ENCODE assay signal across 19 mouse cellular contexts in genomic region chr4:26353643-26354231, GRCm38 (mm10). TPM values are rescaled to one million over a fixed set of nuclear protein-coding genes. Genes with fewer than 3 reads are reported as not detected.
DNase-seq lines count a peak whose midpoint lies in the region; ATAC-seq and TF ChIP-seq lines count a peak whose summit lies in the region.
"Had no signal": no experiment of that assay in that cellular context is flagged by ENCODE, and none has a peak within 500 bp of the region (broad histone marks: within the 10 kb centered on the region; RNA-seq: fewer than 3 reads in every experiment).

No protein-coding gene starts in this region.

- no peaks in the 10 kb centered on the region for H3K9me3 ChIP-seq in liver, postnatal 0 days (ENCODE audit: low read length)
- H3K9me3 ChIP-seq: embryonic facial prominence, embryonic 13.5 days; forebrain, embryonic 12.5 days; heart, embryonic 15.5 days; hindbrain, embryonic 13.5 days had no signal

- peak; percentile 89 for ATAC-seq in common myeloid progenitor, adult 5-6 weeks (replicated peaks; ENCODE audit: low read depth, poor library complexity, severe bottlenecking)
- no peak for ATAC-seq in liver, postnatal 0 days
- ATAC-seq: hindbrain, postnatal 0 days had no signal

- H3K9ac ChIP-seq in liver, postnatal 0 days (replicated peaks) = no peak overlapping the region
- H3K9ac ChIP-seq: embryonic facial prominence, embryonic 13.5 days; forebrain, embryonic 12.5 days; heart, embryonic 15.5 days; hindbrain, embryonic 13.5 days had no signal

- WGBS in liver, postnatal 0 days (ENCODE audit: insufficient replicate concordance) = 38% methylated on average over 2 of the region's 2 CpGs

- no peaks in the 10 kb centered on the region for H3K27me3 ChIP-seq in liver, postnatal 0 days (ENCODE audit: insufficient read depth, low read length)
- H3K27me3 ChIP-seq: embryonic facial prominence, embryonic 13.5 days; forebrain, embryonic 12.5 days; heart, embryonic 15.5 days; hindbrain, embryonic 13.5 days had no signal

- H3K36me3 ChIP-seq in liver, postnatal 0 days (replicated peaks; ENCODE audit: insufficient read depth, low read length) = no peaks in the 10 kb centered on the region
- H3K36me3 ChIP-seq: embryonic facial prominence, embryonic 13.5 days; forebrain, embryonic 12.5 days; heart, embryonic 15.5 days; hindbrain, embryonic 13.5 days had no signal

- TF ChIP-seq EP300 in liver, postnatal 0 days (IDR thresholded peaks at IDR 0.05; ENCODE audit: low read depth) = no peak

- TF ChIP-seq CTCF in layer of hippocampus, adult 2 months (conservative IDR thresholded peaks at IDR 0.05) = no peak
- TF ChIP-seq CTCF in liver, postnatal 0 days (IDR thresholded peaks at IDR 0.05; ENCODE audit: low read depth) = no peak

- no peak for DNase-seq in layer of hippocampus, adult 2 months (ENCODE audit: low spot score in 2 of 2)
- DNase-seq in layer of hippocampus, postnatal 10 days (ENCODE audit: low spot score in 2 of 2) = no peak
- DNase-seq in MEL-GATA-1-ER (ENCODE audit: extremely low read depth, low read depth) = peak; percentile 30
- no peak for DNase-seq in liver, postnatal 0 days
- DNase-seq in T-cell, adult 2 months (ENCODE audit: low spot score) = no peak
- no peak for DNase-seq in layer of hippocampus, adult 8-10 months (ENCODE audit: low spot score in 2 of 2)
- DNase-seq in spleen, postnatal 14 days (ENCODE audit: low spot score in 2 of 2) = no peak
- DNase-seq: adrenal gland, adult 8-10 months; adrenal gland, postnatal 36 days; gastrocnemius, postnatal 10 days; heart, adult 2 months; heart, postnatal 14 days had no signal

- no peaks in the 10 kb centered on the region for H3K4me1 ChIP-seq in liver, postnatal 0 days (ENCODE audit: insufficient read depth)
- H3K4me1 ChIP-seq: embryonic facial prominence, embryonic 13.5 days; heart, embryonic 15.5 days; hindbrain, embryonic 13.5 days had no signal

- no peak overlapping the region for H3K4me3 ChIP-seq in layer of hippocampus, adult 2 months
- no peak overlapping the region for H3K4me3 ChIP-seq in liver, postnatal 0 days (ENCODE audit: low read depth, low read length)
- H3K4me3 ChIP-seq: embryonic facial prominence, embryonic 13.5 days; forebrain, embryonic 12.5 days; heart, adult 2 months; heart, embryonic 15.5 days; hindbrain, embryonic 13.5 days had no signal

- H3K4me2 ChIP-seq in liver, postnatal 0 days (ENCODE audit: low read depth, low read length) = no peak overlapping the region
- H3K4me2 ChIP-seq: embryonic facial prominence, embryonic 13.5 days; forebrain, embryonic 12.5 days; heart, embryonic 11.5 days; heart, embryonic 15.5 days; hindbrain, embryonic 13.5 days had no signal

- H3K27ac ChIP-seq in layer of hippocampus, adult 2 months = peak overlapping the region; percentile 24; the same call in 1 of the 2 replicates
- H3K27ac ChIP-seq in liver, postnatal 0 days (ENCODE audit: low read depth) = no peak overlapping the region
- H3K27ac ChIP-seq: embryonic facial prominence, embryonic 13.5 days; forebrain, embryonic 12.5 days; heart, adult 2 months; heart, embryonic 15.5 days; hindbrain, embryonic 13.5 days; hindbrain, postnatal 0 days had no signal

RNA-seq across cellular contexts. Expression of gene Manea, which starts 7.0 kb away (rescaled TPM):
- total RNA-seq in layer of hippocampus, adult 2 months (2021) = 10 to 100 TPM; 28.0 to 32.8 TPM
- total RNA-seq in layer of hippocampus, postnatal 10 days (2021) = 10 to 100 TPM; 30.4 to 32.6 TPM
- 16.3 and 17.2 TPM in 2 replicates for total RNA-seq in common myeloid progenitor, adult 5-6 weeks (2017)
- 3.9 and 4.3 TPM in 2 replicates for polyA plus RNA-seq in liver, postnatal 0 days (2015; fragmentation: Nextera tagmentation; extraction: Ambion mirVana)
- total RNA-seq in layer of hippocampus, adult 8-10 months (2022) = 10 to 100 TPM; 30.2 to 40.6 (median 33.7) TPM
